Mouse (Mus musculus) midbrain, embryonic 15.5 days (tissue): ENCODE data around the gene Acta2. TPM values are rescaled to one million over a fixed set of nuclear protein-coding genes. Genes with fewer than 3 reads are reported as not detected.

Source experiments
- ATAC-seq: fragments of 200-750 bp; cut with Nextera tagmentation; replicated peaks from 2 replicates; pipeline ENCODE4 v1.8.0; 2017; ENCODE audit warnings: moderate TSS enrichment
- H3K27ac ChIP-seq: fragments of 300-500 bp; sonication (generic); 2 replicates; pipeline ENCODE4 v1.5.1; 2015; ENCODE audit warnings: mild to moderate bottlenecking, inconsistent platforms
- H3K27me3 ChIP-seq: fragments of 300-500 bp; sonication (generic); replicated peaks from 2 replicates; pipeline ENCODE4 v1.6.1; 2015; ENCODE audit warnings: inconsistent platforms
- H3K36me3 ChIP-seq: fragments of 300-500 bp; sonication (generic); replicated peaks from 2 replicates; pipeline ENCODE4 v1.6.1; 2015; ENCODE audit warnings: inconsistent platforms
- H3K4me1 ChIP-seq: fragments of 300-500 bp; sonication (generic); 2 replicates; pipeline ENCODE4 v1.6.1; 2015; ENCODE audit warnings: inconsistent platforms
- H3K4me2 ChIP-seq: fragments of 300-500 bp; sonication (generic); 2 replicates; pipeline ENCODE4 v1.6.1; 2015; ENCODE audit warnings: inconsistent platforms, mild to moderate bottlenecking, moderate library complexity
- H3K4me3 ChIP-seq: fragments of 300-500 bp; sonication (generic); 2 replicates; pipeline ENCODE4 v1.5.1; 2015; ENCODE audit warnings: mild to moderate bottlenecking, inconsistent platforms
- H3K9ac ChIP-seq: fragments of 300-500 bp; sonication (generic); 2 replicates; pipeline ENCODE4 v1.6.1; 2015; ENCODE audit warnings: mild to moderate bottlenecking, inconsistent platforms
- H3K9me3 ChIP-seq: fragments of 300-500 bp; sonication (generic); 2 replicates; pipeline ENCODE4 v1.6.1; 2016; ENCODE audit warnings: inconsistent platforms
- WGBS: fragments of 180-500 bp; shearing (Covaris S2); methylation state at CpG from one replicate; pipeline ENCODE4 v1.1.7; 2015; ENCODE audit warnings: mixed read lengths; 5-methylcytosine and 5-hydroxymethylcytosine counted together
- polyA plus RNA-seq: library from polyadenylated mRNA; unstranded; fragments of >200 nt; fragmentation: Nextera tagmentation; extraction: Ambion mirVana; gene quantifications from 2 replicates; pipeline ENCODE4 v1.2.1, GENCODE M21; 2015

Acta2 gene
- polyA plus RNA-seq, 1 experiment from 2014 or later = 12.0 TPM

DNA sequence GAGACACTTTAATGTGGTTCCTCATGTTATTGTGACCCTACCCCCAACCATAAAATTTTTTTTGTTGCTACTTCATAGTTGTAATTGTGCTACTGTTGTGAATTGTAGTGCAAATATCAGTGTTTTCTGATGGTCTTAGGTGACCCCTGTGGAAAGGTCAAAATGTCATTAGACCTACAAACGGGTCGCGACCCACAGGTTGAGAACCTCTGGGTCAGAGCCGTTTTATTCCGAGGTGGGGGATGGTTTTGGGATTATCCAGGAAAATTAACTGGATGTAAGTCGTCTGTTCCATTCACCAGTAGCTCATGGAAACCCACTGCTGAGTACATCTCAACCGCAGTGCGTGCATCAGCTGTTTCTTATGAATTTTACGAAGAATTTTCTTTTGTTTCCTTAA, 61.7 kb downstream of the Acta2 start:
- Histone ChIP-seq H3K27ac (no peak overlapping the region), H3K36me3 (no peaks in the 10 kb centered on the region), H3K4me1 (peaks cover 9% of the 10 kb centered on the region; the same call in 1 of the 2 replicates), H3K9ac (no peak overlapping the region), H3K27me3 (0 out of 2 replicates have a peak, but pooled peaks cover 3% of the 10 kb centered on the region), H3K4me3 (peak overlapping the region; percentile 62), H3K4me2 (peak overlapping the region; percentile 90), H3K9me3 (no peaks in the 10 kb centered on the region)
- WGBS = 50% methylated on average over 9 of the region's 9 CpGs
- no peak for ATAC-seq

GRCm38 (mm10) chr19:34193149-34193548, 62.2 kb downstream of the Acta2 start:
- 0 out of 2 replicates have a peak, but pooled peaks cover 3% of the 10 kb centered on the region for H3K27me3 ChIP-seq
- H3K9me3 ChIP-seq = no peaks in the 10 kb centered on the region
- H3K27ac ChIP-seq = no peak overlapping the region
- peak overlapping the region; percentile 19; the same call in 1 of the 2 replicates for H3K9ac ChIP-seq
- ATAC-seq = peak; percentile 30; the same call in 1 of the 2 replicates
- peak overlapping the region; percentile 62 for H3K4me3 ChIP-seq
- 6% methylated on average over 9 of the region's 9 CpGs for WGBS
- H3K36me3 ChIP-seq = no peaks in the 10 kb centered on the region
- H3K4me1 ChIP-seq = peaks cover 9% of the 10 kb centered on the region; the same call in 1 of the 2 replicates
- peak overlapping the region; percentile 90 for H3K4me2 ChIP-seq

DNA sequence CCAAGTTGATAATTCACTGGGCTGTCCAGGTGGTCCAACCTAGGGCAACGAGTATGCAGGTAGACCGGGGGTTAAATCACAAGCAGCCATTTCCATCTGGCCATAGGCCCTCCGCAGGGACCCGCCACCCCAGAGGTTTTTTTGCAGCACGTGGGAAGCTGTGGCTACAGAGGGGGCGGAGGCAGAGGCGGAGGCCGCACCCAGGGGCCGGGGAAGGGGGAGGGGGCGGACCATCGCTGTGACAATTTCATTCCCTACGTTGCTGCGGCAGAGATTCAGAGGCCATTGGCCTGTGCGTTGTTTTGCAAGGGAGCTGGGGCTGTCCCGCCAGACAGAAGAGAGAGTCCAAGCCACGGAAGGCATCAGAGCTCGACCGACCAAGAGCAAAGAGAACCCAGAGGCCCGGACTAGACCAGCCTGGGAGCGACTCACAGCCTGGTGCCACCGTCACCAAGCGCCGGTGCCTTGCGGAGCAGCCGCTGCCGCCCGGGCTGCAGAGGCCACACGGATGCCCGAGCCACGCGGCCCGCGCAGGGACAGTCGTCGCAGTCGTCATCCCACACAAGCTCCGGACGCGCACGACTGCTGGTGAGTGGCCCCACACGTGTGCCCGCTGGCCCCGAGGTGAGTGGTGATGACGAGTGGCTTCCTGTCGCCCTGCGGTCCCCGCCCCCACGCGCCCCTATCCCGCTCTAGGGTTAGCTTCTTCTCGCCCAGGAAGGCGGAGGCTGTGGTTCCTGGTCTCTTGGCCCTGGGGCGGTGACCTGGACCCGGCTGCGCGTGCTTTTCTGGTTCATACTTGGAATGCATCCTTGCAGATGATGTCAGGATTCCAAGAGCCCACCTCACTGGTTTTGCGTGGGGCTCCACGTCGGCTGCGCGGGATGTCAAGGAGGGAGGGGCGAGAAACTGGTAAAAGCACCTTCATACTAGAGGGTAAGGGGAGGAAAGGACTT, 63.1 kb downstream of the Acta2 start, which contains the start of gene Stambpl1:
Gene Stambpl1 (plus strand): TSS at position 222 of the 956 bp plus-strand sequence.
- H3K36me3 ChIP-seq = no peaks in the 10 kb centered on the region
- under 1% methylated on average over 62 of the region's 62 CpGs for WGBS
- 0 out of 2 replicates have a peak, but pooled peaks cover 3% of the 10 kb centered on the region for H3K27me3 ChIP-seq
- H3K4me1 ChIP-seq = peaks cover 9% of the 10 kb centered on the region; the same call in 1 of the 2 replicates
- peak within 1 kb of the TSS; percentile 79 for H3K27ac ChIP-seq
- peak within 1 kb of the TSS; percentile 62 for H3K4me3 ChIP-seq
- peak within 1 kb of the TSS; percentile 90 for H3K4me2 ChIP-seq
- peak; percentile 88 for ATAC-seq
- H3K9ac ChIP-seq = peak within 1 kb of the TSS; percentile 79
- no peaks in the 10 kb centered on the region for H3K9me3 ChIP-seq

GRCm38 (mm10) chr19:34191645-34192007, 63.8 kb downstream of the Acta2 start:
- peak overlapping the region; percentile 90 for H3K4me2 ChIP-seq
- ATAC-seq = peak; percentile 70
- 10% methylated on average over 10 of the region's 10 CpGs for WGBS
- H3K9ac ChIP-seq = peak overlapping the region; percentile 79
- peaks cover 9% of the 10 kb centered on the region; the same call in 1 of the 2 replicates for H3K4me1 ChIP-seq
- H3K27ac ChIP-seq = peak overlapping the region; percentile 79
- H3K36me3 ChIP-seq = no peaks in the 10 kb centered on the region
- H3K27me3 ChIP-seq = 0 out of 2 replicates have a peak, but pooled peaks cover 3% of the 10 kb centered on the region
- no peaks in the 10 kb centered on the region for H3K9me3 ChIP-seq
- H3K4me3 ChIP-seq = peak overlapping the region; percentile 62

Other genes with a start within 250 kb of the Acta2 start
- gene Lipk, start 247.3 kb downstream of the Acta2 start, polyA plus RNA-seq = not detected in 2 replicates
- not detected in 2 replicates for gene Lipn, start 188.2 kb downstream of the Acta2 start, polyA plus RNA-seq
- gene Lipm, start 154.7 kb downstream of the Acta2 start, polyA plus RNA-seq = not detected in 2 replicates
- gene Ankrd22, start 89.5 kb downstream of the Acta2 start, polyA plus RNA-seq = 0.12 TPM in 1 of 2 replicates, not detected in the other
- 16.0 and 16.5 TPM in 2 replicates for gene Stambpl1, start 63.4 kb downstream of the Acta2 start, polyA plus RNA-seq
- 0.44 and 1.0 TPM in 2 replicates for gene Fas, start 35.1 kb upstream of the Acta2 start, polyA plus RNA-seq
- gene Ch25h, start 219.6 kb upstream of the Acta2 start, polyA plus RNA-seq = 0.75 and 0.79 TPM in 2 replicates